Mouse (Mus musculus): ENCODE measurements at regions not wholly inside any gene's neighbourhood (a gene's known extent, or its start where the extent isn't known, plus 50 kb on each side); places are given as distances from the start of the nearest gene placed in this dataset.

- TF ChIP-seq CTCF (IDR thresholded peaks at IDR 0.05; ENCODE audit: extremely low read depth, insufficient read length, insufficient replicate concordance, low read depth, low read length) (no peak), POLR2A (IDR thresholded peaks at IDR 0.05; ENCODE audit: low read depth, low read length) (no peak)
These were observed 64.3 kb upstream of the Thsd7b start for GRCm38 (mm10) chr1:129208806-129209205.

Data from small intestine, adult 2 months (tissue).